Mouse (Mus musculus) G1E (cell line): ENCODE data around the gene Cideb.

Source experiments
- CTCF ChIP-seq: IDR thresholded peaks from 2 replicates; pipeline ENCODE4 v1.5.1; 2012; ENCODE audit warnings: low read depth, low read length, inconsistent platforms, mixed read lengths
- GATA1 ChIP-seq: IDR thresholded peaks from 2 replicates; pipeline ENCODE4 v1.6.1; 2012; ENCODE audit warnings: borderline replicate concordance, low read length, inconsistent platforms, mixed read lengths
- GATA2 ChIP-seq: IDR thresholded peaks from 2 replicates; pipeline ENCODE4 v1.6.1; 2012; ENCODE audit warnings: low read depth, low read length, inconsistent platforms, borderline replicate concordance

DNA sequence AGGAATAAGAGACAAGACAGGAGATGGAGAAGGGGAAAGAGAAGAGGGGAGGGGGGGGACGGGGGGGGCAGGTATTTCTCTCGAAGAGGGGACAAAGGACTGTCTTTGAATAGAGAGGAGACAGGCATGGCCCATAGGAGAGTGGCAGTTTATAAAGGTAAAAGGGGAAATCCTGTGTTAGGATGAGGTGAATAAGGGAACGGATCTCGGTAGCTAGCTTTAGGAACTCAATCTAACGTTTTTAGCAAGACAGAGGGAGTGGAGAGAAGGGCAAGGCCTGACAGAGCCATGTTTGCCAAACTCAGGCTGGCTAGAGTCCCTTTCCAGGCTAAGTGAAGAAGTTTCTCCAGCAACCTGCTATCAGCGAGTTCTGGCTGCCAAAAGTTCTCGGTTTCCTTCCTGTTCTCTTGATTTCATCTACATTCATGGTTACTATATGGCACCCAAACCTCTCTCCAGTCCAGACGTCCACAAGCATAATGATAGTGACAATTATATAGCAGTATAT, 35.8 kb downstream of the Cideb start:
- no peak for TF ChIP-seq CTCF
- no peak for TF ChIP-seq GATA1
- TF ChIP-seq GATA2, result no peak
